Mouse (Mus musculus) neural tube, postnatal 0 days (tissue): ENCODE results near the gene Dhrs9. TPM values are rescaled to one million over a fixed set of nuclear protein-coding genes. Genes with fewer than 3 reads are reported as not detected.

ENCODE experiments used
- polyA plus RNA-seq: library from polyadenylated mRNA; unstranded; fragments of >200 nt; fragmentation: Nextera tagmentation; extraction: Ambion mirVana; gene quantifications from 2 replicates; pipeline ENCODE4 v1.2.1, GENCODE M21; 2015

Gene Dhrs9
- polyA plus RNA-seq, result not detected in 2 replicates

DNA sequence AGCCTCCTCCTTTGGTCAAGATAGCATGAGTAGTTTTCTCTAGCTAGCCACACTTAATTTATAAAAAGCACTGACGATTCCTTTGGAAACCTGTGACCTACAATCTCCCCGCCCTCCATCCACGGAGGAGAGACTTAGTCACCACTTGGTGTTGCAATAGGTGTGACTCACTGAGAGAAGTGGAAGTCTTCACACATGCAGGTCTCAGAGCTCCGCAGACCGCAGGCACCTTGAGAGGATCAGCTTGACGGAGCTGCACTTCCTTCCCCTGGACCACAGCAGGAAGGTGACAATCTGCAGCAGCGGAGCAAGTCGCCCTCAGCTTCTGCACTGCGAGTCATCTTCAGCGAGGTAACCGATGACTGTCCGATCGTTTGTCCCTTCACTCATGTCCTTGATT lies at the start of gene Dhrs9:
Dhrs9 (plus strand) TSS at position 165 of the 400 bp plus-strand sequence.

DNA sequence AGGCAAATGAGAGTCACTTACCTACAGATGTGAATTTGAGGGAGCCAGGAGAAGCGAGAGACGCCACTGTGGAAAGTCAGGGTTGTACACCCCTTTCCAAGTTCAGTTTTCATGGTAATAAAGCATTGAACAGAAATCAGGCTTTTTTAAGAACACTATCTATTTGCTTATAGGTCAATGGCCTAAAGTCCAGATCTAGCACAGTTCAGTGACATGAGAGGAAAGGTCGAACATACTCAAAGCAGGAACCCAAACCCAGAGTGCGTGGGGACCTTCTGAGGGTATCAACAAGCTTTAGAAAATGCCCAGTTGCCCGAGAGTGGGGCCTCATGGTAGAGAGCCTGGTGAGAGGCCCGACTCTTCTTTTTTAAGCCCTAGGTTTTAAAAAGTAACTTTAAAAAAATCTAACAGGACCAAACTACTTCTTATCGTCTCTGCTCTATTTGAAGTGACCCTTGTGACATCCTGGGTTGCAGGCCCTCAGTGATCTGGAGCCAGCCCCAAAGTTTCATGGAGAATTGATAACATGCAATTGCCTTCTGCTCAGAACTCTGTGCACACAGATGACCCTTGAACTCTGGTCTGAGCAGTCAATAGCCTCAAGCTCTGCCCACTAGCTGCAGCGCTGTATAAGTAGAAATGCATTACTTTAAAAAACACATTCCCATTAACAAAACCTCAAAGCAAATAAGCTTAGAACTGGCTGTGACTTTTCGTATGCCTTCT lies 37.6 kb upstream of the Dhrs9 start, which contains the start of gene Abcb11:
Abcb11 (minus strand) TSS at position 121 of the 726 bp plus-strand sequence.

Other genes starting within 250 kb of the Dhrs9 start
- gene Nostrin, start 244.6 kb upstream of the Dhrs9 start, polyA plus RNA-seq, result 1.5 and 2.4 TPM in 2 replicates
- gene Spc25, start 174.3 kb upstream of the Dhrs9 start, polyA plus RNA-seq, result 14.9 and 17.8 TPM in 2 replicates
- 0.10 and 0.24 TPM in 2 replicates for gene G6pc2, start 169.4 kb upstream of the Dhrs9 start, polyA plus RNA-seq
- gene Abcb11, start 37.8 kb upstream of the Dhrs9 start, polyA plus RNA-seq, result 0.14 TPM in 1 of 2 replicates, not detected in the other
- 0.27 and 0.32 TPM in 2 replicates for gene Lrp2, start 205.6 kb downstream of the Dhrs9 start, polyA plus RNA-seq